Mouse (Mus musculus): Measurements from ENCODE around the gene Lrrc55. TPM values are rescaled to one million over a fixed set of nuclear protein-coding genes. Genes with fewer than 3 reads are reported as not detected.
A peak's percentile ranks its signal among the peaks of the same experiment; 100 is the strongest.

The Lrrc55 gene
- polyA plus RNA-seq, 1 experiment from 2014 or later = 4.5 TPM

DNA sequence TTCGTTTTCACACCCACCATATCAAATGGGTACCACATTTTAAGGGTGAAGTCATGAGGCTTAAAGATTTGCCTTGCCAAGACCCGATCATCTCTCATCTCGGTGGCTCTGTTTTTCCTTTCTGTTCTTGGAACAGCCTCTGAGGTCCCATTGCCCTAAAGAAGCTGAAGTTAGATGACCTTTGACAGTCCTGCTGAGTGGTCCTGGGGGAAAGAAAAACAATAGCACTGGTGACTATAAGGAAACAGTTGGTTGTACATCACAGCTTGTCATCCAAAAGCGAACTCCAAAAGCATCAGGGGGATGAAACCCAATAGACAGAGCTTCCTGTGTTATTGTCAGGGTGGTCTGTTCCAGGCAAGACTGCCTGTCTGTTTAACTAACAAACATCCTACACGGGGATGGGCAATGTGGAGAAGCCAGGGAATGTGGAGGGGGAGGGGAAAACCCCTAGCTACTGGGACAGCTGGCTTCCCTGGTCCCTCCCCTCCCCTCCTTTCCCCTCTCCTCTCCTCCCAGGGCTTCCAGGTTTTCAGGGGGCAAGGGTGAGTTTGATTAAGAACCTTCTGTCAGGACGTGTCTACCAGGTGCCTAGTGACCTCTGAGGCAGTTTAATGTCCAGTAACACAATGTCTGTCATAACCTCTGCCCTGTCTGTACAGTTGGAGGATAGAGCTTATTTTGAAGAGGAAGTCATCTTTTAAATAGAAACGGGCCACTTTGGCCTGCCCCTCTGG, 33.5 kb downstream of the Lrrc55 start:
- H3K4me3 ChIP-seq = no peak overlapping the region
- H3K9ac ChIP-seq = no peak overlapping the region
- no peaks in the 10 kb centered on the region for H3K36me3 ChIP-seq (ENCODE audit: poor library complexity, severe bottlenecking)
- no peaks in the 10 kb centered on the region for H3K27me3 ChIP-seq
- H3K9me3 ChIP-seq (replicated peaks) = no peaks in the 10 kb centered on the region
- H3K4me2 ChIP-seq = no peak overlapping the region
- H3K27ac ChIP-seq = no peak overlapping the region
- peaks cover 12% of the 10 kb centered on the region for H3K4me1 ChIP-seq
- 72% methylated on average over 7 of the region's 7 CpGs for WGBS
- ATAC-seq = no peak

DNA sequence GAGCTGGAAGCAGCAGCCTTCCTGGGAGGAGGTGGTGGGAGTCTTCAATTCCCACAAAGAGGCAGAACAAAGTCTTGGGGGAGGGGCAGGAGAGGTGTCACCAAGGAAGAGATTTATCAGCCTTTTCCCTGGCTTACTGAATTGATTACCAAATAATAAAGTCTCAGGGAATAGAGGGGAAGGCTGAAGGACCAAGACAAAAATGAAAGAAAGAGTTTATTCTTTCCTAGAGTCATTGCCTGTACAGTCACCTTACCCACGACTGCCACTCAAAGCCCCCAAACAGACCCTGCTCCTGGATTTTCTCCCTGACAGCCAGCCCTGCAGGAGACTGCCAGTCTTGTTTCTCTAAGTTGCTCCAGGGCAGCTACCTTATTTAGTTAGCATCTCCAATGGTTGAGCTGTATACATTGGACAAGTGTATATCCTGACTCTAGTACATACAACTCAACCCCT, 35.3 kb downstream of the Lrrc55 start:
- H3K4me1 ChIP-seq = peaks cover 12% of the 10 kb centered on the region
- peak; percentile 55; the same call in 1 of the 2 replicates for ATAC-seq
- no peak overlapping the region for H3K4me2 ChIP-seq
- no peak overlapping the region for H3K4me3 ChIP-seq
- no peak overlapping the region for H3K9ac ChIP-seq
- peak overlapping the region; percentile 59 for H3K27ac ChIP-seq
- 0% methylated on average over 1 of the region's 1 CpGs for WGBS
- no peaks in the 10 kb centered on the region for H3K27me3 ChIP-seq
- H3K36me3 ChIP-seq (ENCODE audit: poor library complexity, severe bottlenecking) = no peaks in the 10 kb centered on the region
- no peaks in the 10 kb centered on the region for H3K9me3 ChIP-seq (replicated peaks)

DNA sequence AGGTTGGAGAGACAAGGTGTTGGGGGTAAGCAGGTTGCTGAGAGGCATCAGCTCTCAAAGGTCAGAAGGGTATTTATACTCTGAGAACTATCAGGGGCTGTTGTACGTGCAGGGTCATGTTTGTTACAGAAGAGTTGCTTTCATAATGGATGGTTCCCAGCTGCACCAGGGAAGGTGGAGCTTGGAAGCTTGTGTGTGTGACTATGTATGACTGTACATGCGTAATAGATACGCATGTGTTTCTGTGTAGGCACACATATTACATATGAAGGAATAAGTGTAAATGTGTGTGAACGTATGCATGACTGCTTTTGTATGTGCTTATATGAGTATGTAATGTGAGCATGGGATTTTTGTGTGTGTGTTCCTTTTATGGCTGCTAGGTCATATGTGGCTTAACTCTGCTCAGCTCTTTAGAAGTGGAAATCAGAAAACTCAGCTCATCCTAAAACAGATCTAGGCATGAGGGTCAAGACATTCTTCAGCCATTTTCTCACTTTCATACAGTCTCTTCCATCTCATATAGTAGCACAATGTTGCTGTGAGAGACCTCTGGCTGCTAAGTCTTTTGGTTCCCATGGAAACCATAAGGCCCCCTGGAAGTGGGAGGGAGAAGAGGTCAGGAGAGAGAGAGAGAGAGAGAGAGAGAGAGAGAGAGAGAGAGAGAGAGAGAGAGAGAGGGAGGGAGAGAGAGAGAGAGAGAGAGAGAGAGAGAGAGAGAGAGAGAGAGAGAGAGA, 35.9 kb downstream of the Lrrc55 start:
- H3K4me3 ChIP-seq = no peak overlapping the region
- WGBS = 76% methylated on average over 4 of the region's 4 CpGs
- no peaks in the 10 kb centered on the region for H3K9me3 ChIP-seq (replicated peaks)
- no peaks in the 10 kb centered on the region for H3K36me3 ChIP-seq (ENCODE audit: poor library complexity, severe bottlenecking)
- H3K9ac ChIP-seq = no peak overlapping the region
- no peak overlapping the region for H3K4me2 ChIP-seq
- H3K27ac ChIP-seq = no peak overlapping the region
- ATAC-seq = peak; percentile 58; the same call in 1 of the 2 replicates
- H3K4me1 ChIP-seq = peaks cover 12% of the 10 kb centered on the region
- no peaks in the 10 kb centered on the region for H3K27me3 ChIP-seq

DNA sequence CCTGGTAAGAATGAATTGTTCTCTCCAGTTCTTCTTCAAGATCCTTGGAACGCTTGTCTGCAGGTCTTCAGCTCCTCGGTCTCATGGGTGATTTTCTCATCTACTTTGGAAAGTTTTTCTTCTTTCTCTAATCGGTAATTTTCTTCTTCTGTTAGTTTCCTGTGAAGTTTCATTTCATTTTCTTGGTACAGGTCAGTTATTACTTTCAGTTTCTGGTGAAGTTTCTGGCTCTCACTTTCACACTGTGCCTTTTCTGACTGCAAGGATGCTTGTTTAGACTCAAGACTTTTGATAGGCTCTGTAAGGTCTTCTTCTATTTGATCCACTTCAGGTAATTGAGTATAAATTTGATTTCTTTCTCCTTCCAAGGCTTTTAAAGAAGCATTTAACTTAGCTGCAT, 39.6 kb downstream of the Lrrc55 start:
- peaks cover 12% of the 10 kb centered on the region for H3K4me1 ChIP-seq
- 93% methylated on average over 3 of the region's 3 CpGs for WGBS

DNA sequence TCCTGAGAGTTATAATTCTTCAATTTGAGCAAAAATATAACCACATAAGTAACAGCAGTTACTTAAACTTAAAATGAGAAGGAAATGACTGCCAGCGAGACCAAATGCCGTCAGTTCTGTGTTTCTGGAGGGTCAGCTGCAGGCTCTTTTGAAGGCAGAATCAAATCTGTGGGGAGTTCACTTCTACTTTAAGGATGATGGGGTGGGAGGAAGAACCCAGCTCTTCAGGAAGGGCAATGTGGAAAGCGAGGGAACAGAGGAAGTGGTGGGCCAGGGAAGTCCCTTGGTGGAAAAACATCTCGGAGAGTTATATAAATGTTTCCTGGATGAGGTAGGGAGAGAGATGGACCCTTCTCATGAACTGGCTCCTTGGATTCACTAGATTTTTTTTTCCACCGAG, 40.9 kb downstream of the Lrrc55 start:
- no peak overlapping the region for H3K4me2 ChIP-seq
- no peak overlapping the region for H3K9ac ChIP-seq
- no peaks in the 10 kb centered on the region for H3K27me3 ChIP-seq
- 86% methylated on average over 5 of the region's 5 CpGs for WGBS
- no peak overlapping the region for H3K27ac ChIP-seq
- no peak for ATAC-seq
- H3K9me3 ChIP-seq (replicated peaks) = no peaks in the 10 kb centered on the region
- no peak overlapping the region for H3K4me3 ChIP-seq
- H3K4me1 ChIP-seq = peaks cover 6% of the 10 kb centered on the region; the same call in 1 of the 2 replicates
- no peaks in the 10 kb centered on the region for H3K36me3 ChIP-seq (ENCODE audit: poor library complexity, severe bottlenecking)

More for the DNA sequence above, 39.6 kb downstream of the Lrrc55 start:
- Histone ChIP-seq H3K9ac (no peak overlapping the region), H3K36me3 (ENCODE audit: poor library complexity, severe bottlenecking) (no peaks in the 10 kb centered on the region), H3K27me3 (no peaks in the 10 kb centered on the region), H3K27ac (no peak overlapping the region), H3K4me2 (no peak overlapping the region), H3K9me3 (replicated peaks) (no peaks in the 10 kb centered on the region), H3K4me3 (no peak overlapping the region)
- no peak for ATAC-seq

DNA sequence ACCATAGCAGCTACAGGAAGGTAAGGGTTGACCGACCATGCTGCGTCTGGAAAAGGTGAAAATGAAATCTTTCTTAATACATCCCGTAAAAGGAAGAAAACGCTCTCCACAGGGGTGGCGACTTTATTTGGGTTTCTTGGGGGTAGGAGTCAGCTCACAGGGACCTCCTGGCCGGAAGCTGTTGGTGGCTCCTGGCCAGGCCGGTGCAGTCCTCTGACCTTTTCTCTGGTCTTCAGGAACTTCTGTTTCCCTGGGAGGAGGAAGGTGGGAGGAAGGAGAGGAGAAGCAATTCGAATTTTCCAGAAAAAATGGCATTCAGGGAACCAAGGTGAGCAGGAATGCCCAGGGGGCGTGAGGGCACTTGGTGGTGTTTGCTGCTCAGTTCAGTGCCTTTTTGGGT, 41.7 kb downstream of the Lrrc55 start:
- no peak overlapping the region for H3K27ac ChIP-seq
- WGBS = 82% methylated on average over 9 of the region's 9 CpGs

DNA sequence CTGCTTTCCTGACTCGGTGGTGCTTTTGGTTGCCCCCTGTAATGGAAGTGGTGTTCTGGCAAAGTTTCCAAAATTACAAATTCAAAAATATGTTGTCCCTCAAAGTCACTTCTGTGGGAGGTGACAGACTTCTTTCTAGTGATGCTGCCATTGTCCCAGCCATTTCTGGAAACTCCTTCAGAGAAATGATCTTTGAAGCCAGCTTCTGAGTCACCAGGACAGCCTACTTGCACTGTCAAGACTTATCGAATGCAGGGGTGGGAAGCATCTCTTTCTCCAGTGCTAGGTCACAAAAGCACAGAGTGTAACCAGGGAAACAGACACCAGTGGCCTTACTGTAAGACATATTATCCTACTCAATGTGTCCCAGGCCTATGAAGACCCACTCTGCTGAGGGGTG, 45.8 kb downstream of the Lrrc55 start:
- H3K27ac ChIP-seq = no peak overlapping the region
- H3K9ac ChIP-seq = no peak overlapping the region
- no peaks in the 10 kb centered on the region for H3K36me3 ChIP-seq (ENCODE audit: poor library complexity, severe bottlenecking)
- no peak overlapping the region for H3K4me3 ChIP-seq
- H3K27me3 ChIP-seq = no peaks in the 10 kb centered on the region
- 90% methylated on average over 2 of the region's 2 CpGs for WGBS
- ATAC-seq = no peak
- no peak overlapping the region for H3K4me2 ChIP-seq
- H3K9me3 ChIP-seq (replicated peaks) = no peaks in the 10 kb centered on the region
- no peaks in the 10 kb centered on the region for H3K4me1 ChIP-seq

More for the DNA sequence above, 41.7 kb downstream of the Lrrc55 start:
- no peak overlapping the region for H3K9ac ChIP-seq
- H3K36me3 ChIP-seq (ENCODE audit: poor library complexity, severe bottlenecking) = no peaks in the 10 kb centered on the region
- H3K4me3 ChIP-seq = no peak overlapping the region
- no peaks in the 10 kb centered on the region for H3K9me3 ChIP-seq (replicated peaks)
- no peak overlapping the region for H3K4me2 ChIP-seq
- ATAC-seq = no peak
- no peaks in the 10 kb centered on the region for H3K27me3 ChIP-seq
- no peaks in the 10 kb centered on the region for H3K4me1 ChIP-seq

DNA sequence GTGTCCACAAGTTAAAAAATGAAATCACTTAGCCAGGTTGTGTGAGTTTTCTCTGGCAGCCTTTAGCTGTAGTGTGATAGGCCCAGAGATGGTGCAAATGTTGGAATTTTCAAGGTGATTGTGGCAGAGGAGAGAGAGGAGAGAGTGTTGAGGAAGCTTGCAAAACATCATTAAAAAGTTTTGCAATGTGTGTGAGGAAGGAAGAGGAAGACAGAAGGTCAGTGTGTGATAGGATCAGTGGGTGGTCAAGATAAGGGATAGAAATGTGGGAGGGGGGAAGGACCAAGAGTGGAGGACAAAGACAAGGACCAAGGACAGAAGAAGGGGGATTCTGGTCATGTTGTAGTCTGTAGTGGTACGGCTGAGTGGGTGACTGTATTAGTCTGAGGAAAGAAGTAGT, 46.6 kb downstream of the Lrrc55 start:
- H3K9ac ChIP-seq = no peak overlapping the region
- no peak overlapping the region for H3K4me3 ChIP-seq
- no peak overlapping the region for H3K27ac ChIP-seq
- 84% methylated on average over 1 of the region's 1 CpGs for WGBS
- no peak overlapping the region for H3K4me2 ChIP-seq
- H3K4me1 ChIP-seq = no peaks in the 10 kb centered on the region
- no peak for ATAC-seq
- H3K27me3 ChIP-seq = no peaks in the 10 kb centered on the region
- H3K36me3 ChIP-seq (ENCODE audit: poor library complexity, severe bottlenecking) = no peaks in the 10 kb centered on the region
- no peaks in the 10 kb centered on the region for H3K9me3 ChIP-seq (replicated peaks)

DNA sequence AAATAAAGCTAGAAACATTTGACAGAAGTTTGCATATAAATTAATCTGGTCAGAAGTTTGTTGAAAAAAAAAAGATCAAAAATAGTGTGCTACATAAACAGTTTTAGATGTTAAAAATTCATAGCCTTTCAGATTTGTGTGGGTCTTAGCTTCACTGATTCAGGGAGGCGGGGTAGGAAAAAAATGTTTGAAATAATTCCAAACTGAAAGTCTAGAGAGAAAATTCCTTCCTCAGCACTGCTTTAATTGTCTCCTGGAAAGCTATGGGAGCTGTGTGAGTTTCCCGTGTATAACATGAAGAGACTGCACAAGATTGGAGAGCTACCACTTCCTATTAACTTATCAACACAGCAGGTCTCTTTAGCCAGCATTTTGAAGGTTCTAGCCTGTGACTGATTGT, 49.5 kb downstream of the Lrrc55 start:
- Histone ChIP-seq H3K36me3 (ENCODE audit: poor library complexity, severe bottlenecking) (no peaks in the 10 kb centered on the region), H3K4me2 (no peak overlapping the region), H3K9ac (no peak overlapping the region), H3K4me3 (no peak overlapping the region), H3K9me3 (replicated peaks) (no peaks in the 10 kb centered on the region), H3K4me1 (no peaks in the 10 kb centered on the region), H3K27me3 (no peaks in the 10 kb centered on the region), H3K27ac (no peak overlapping the region)
- WGBS = 87% methylated on average over 2 of the region's 2 CpGs
- no peak for ATAC-seq

DNA sequence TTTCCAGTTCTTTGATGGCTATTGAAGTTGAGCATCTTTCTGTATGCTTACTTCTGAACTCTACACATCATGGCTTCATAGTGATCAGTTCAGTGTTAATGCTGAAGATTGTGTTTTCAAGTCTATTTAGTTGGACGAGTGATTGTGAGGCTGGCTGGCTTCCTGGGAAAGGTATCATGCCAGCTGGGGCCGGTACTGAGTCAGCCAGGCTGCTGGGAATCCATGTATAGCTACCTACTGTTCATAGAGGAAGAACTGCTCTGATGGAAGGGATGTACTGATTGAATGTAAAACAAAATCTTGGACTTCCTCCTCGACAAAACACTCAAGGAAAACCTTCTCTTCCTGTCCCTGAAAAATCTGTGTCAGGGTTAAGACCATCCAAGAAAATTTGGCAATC, 51.7 kb downstream of the Lrrc55 start:
- Histone ChIP-seq H3K9me3 (replicated peaks) (no peaks in the 10 kb centered on the region), H3K36me3 (ENCODE audit: poor library complexity, severe bottlenecking) (no peaks in the 10 kb centered on the region), H3K9ac (no peak overlapping the region), H3K27ac (no peak overlapping the region), H3K4me2 (no peak overlapping the region), H3K4me3 (no peak overlapping the region), H3K4me1 (no peaks in the 10 kb centered on the region), H3K27me3 (no peaks in the 10 kb centered on the region)
- 80% methylated on average over 3 of the region's 3 CpGs for WGBS
- ATAC-seq = no peak

DNA sequence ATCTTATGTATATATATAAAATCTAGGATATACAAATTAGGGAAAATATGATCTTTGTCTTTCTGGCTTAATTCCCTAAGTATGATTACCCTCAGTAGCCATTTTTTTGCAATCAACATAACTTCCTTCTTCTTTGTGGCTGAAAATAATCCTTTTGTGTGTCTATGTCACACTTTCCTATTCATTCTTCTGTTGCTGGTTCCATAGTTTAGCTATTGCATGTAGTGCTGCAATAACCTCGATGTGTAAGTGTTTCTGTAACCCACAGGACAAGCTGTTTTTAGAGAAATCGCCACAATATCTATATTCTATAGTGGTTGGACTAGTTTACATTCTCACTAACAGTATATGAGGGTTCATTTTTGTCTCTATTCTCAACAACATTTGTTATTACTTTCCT, 52.1 kb downstream of the Lrrc55 start:
- no peak overlapping the region for H3K9ac ChIP-seq
- H3K27ac ChIP-seq = no peak overlapping the region
- no peak for ATAC-seq
- 83% methylated on average over 2 of the region's 2 CpGs for whole genome bisulfite sequencing
- no peaks in the 10 kb centered on the region for H3K9me3 ChIP-seq (replicated peaks)
- no peaks in the 10 kb centered on the region for H3K36me3 ChIP-seq (ENCODE audit: poor library complexity, severe bottlenecking)
- H3K4me3 ChIP-seq = no peak overlapping the region
- H3K4me2 ChIP-seq = no peak overlapping the region
- H3K27me3 ChIP-seq = no peaks in the 10 kb centered on the region
- no peaks in the 10 kb centered on the region for H3K4me1 ChIP-seq

DNA sequence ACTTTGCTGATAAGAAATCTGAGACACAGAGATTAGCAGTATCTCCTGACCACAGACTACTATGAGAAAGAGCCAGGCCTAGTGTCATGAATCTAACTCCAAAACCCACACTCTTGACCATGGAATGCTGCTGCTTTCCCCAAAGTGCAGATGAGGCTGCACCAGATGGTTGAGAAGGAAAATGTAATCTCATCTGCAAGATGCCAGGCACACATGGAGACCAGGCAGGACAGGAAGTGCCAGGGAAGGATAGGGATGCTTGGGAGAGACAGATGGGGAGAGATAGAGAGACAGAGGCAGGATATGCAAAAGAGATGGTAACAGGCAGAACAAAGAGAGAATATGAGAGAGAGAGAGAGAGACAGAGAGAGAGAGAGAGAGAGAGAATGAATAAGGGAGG, 56.2 kb downstream of the Lrrc55 start:
- Histone ChIP-seq H3K4me3 (no peak overlapping the region), H3K27ac (no peak overlapping the region), H3K4me2 (no peak overlapping the region), H3K27me3 (no peaks in the 10 kb centered on the region), H3K9ac (no peak overlapping the region), H3K36me3 (ENCODE audit: poor library complexity, severe bottlenecking) (no peaks in the 10 kb centered on the region), H3K4me1 (no peaks in the 10 kb centered on the region), H3K9me3 (replicated peaks) (no peaks in the 10 kb centered on the region)
- ATAC-seq = no peak

All from forebrain, embryonic 13.5 days (tissue).